Mouse (Mus musculus) WW6 (cell line): ENCODE data around the gene Cacnb2.
A peak's percentile ranks its signal among the peaks of the same experiment; 100 is the strongest.

Source experiments
- DNase-seq: peaks from one replicate; pipeline ENCODE4 v3.0.0-alpha.2; 2013; ENCODE audit warnings: low read depth, low spot score

Cacnb2 gene

GRCm38 (mm10) chr2:14774857-14775495 lies 172.1 kb downstream of the Cacnb2 start:
- DNase-seq: no peak

GRCm38 (mm10) chr2:14787983-14788382 lies 185.1 kb downstream of the Cacnb2 start:
- DNase-seq: no peak

GRCm38 (mm10) chr2:14801446-14802046 lies 198.7 kb downstream of the Cacnb2 start:
- DNase-seq: no peak

- no peak for DNase-seq
These were observed 204.9 kb downstream of the Cacnb2 start for GRCm38 (mm10) chr2:14807650-14808347.

- no peak for DNase-seq
These were observed 212.1 kb downstream of the Cacnb2 start for GRCm38 (mm10) chr2:14814977-14815376.

- DNase-seq: peak; percentile 5
These were observed 215.8 kb downstream of the Cacnb2 start for GRCm38 (mm10) chr2:14818651-14819050.

- no peak for DNase-seq
These were observed 218.1 kb downstream of the Cacnb2 start for GRCm38 (mm10) chr2:14820946-14821345.

- no peak for DNase-seq
These were observed 220.2 kb downstream of the Cacnb2 start for GRCm38 (mm10) chr2:14823105-14823504.

GRCm38 (mm10) chr2:14823816-14824348 lies 221.0 kb downstream of the Cacnb2 start:
- DNase-seq: no peak

GRCm38 (mm10) chr2:14825146-14825545 lies 222.3 kb downstream of the Cacnb2 start:
- DNase-seq: no peak

GRCm38 (mm10) chr2:14829451-14829850 lies 226.6 kb downstream of the Cacnb2 start:
- no peak for DNase-seq

GRCm38 (mm10) chr2:14831308-14831707 lies 228.4 kb downstream of the Cacnb2 start:
- DNase-seq: no peak

GRCm38 (mm10) chr2:14834700-14835317 lies 231.9 kb downstream of the Cacnb2 start:
- DNase-seq: no peak

- no peak for DNase-seq
These were observed 238.4 kb downstream of the Cacnb2 start for GRCm38 (mm10) chr2:14841272-14841671.

- no peak for DNase-seq
These were observed 243.8 kb downstream of the Cacnb2 start for GRCm38 (mm10) chr2:14846727-14847126.

GRCm38 (mm10) chr2:14847188-14847587 lies 244.3 kb downstream of the Cacnb2 start:
- DNase-seq: no peak

GRCm38 (mm10) chr2:14850831-14851230 lies 247.9 kb downstream of the Cacnb2 start:
- no peak for DNase-seq

GRCm38 (mm10) chr2:14851383-14851782 lies 248.5 kb downstream of the Cacnb2 start:
- DNase-seq: no peak

GRCm38 (mm10) chr2:14854054-14854453 lies 251.2 kb downstream of the Cacnb2 start:
- no peak for DNase-seq

- no peak for DNase-seq
These were observed 255.4 kb downstream of the Cacnb2 start for GRCm38 (mm10) chr2:14858301-14858700.

- DNase-seq: no peak
These were observed 257.5 kb downstream of the Cacnb2 start for GRCm38 (mm10) chr2:14860350-14860749.

- DNase-seq: no peak
These were observed 258.7 kb downstream of the Cacnb2 start for GRCm38 (mm10) chr2:14861613-14862012.
